Mouse (Mus musculus): Measurements from ENCODE around the gene Pycr1.

- TF ChIP-seq POLR2A (IDR thresholded peaks at IDR 0.05; ENCODE audit: low read depth, low read length) (no peak), ZKSCAN1 (IDR thresholded peaks at IDR 0.05; ENCODE audit: borderline replicate concordance, low read depth, low read length) (no peak), EP300 (IDR thresholded peaks at IDR 0.05; ENCODE audit: low read length) (no peak)
These were observed 3.7 kb upstream of the Pycr1 start for GRCm38 (mm10) chr11:120647047-120647830.
